Mouse (Mus musculus): Measurements from ENCODE around the gene Lrrc8c. TPM values are rescaled to one million over a fixed set of nuclear protein-coding genes. Genes with fewer than 3 reads are reported as not detected.

Lrrc8c gene
- polyA plus RNA-seq, 2 experiments from 2014 or later = 69.5 to 73.5 TPM

- ATAC-seq = peak; percentile 20
Measured at GRCm38 (mm10) chr5:105557777-105558240, 38.6 kb downstream of the Lrrc8c start.

GRCm38 (mm10) chr5:105558517-105558916 is 39.3 kb downstream of the Lrrc8c start:
- no peak for ATAC-seq

- no peak for ATAC-seq
Measured at GRCm38 (mm10) chr5:105561926-105562325, 42.7 kb downstream of the Lrrc8c start.

GRCm38 (mm10) chr5:105564761-105565160 is 45.6 kb downstream of the Lrrc8c start:
- ATAC-seq = no peak

GRCm38 (mm10) chr5:105565824-105566223 is 46.6 kb downstream of the Lrrc8c start:
- no peak for ATAC-seq

- ATAC-seq = no peak
Measured at GRCm38 (mm10) chr5:105566852-105567412, 47.7 kb downstream of the Lrrc8c start.

- no peak for ATAC-seq
Measured at GRCm38 (mm10) chr5:105568043-105568747, 49.0 kb downstream of the Lrrc8c start.

GRCm38 (mm10) chr5:105569168-105569567 is 50.0 kb downstream of the Lrrc8c start:
- no peak for ATAC-seq

GRCm38 (mm10) chr5:105572160-105572692 is 53.0 kb downstream of the Lrrc8c start:
- no peak for ATAC-seq

- ATAC-seq = no peak
Measured at GRCm38 (mm10) chr5:105572876-105573275, 53.7 kb downstream of the Lrrc8c start.

- ATAC-seq = no peak
Measured at GRCm38 (mm10) chr5:105574835-105575234, 55.6 kb downstream of the Lrrc8c start.

GRCm38 (mm10) chr5:105575839-105576238 is 56.7 kb downstream of the Lrrc8c start:
- no peak for ATAC-seq

GRCm38 (mm10) chr5:105580909-105581308 is 61.7 kb downstream of the Lrrc8c start:
- no peak for ATAC-seq

GRCm38 (mm10) chr5:105585929-105586328 is 66.7 kb downstream of the Lrrc8c start:
- no peak for ATAC-seq

GRCm38 (mm10) chr5:105586655-105587054 is 67.5 kb downstream of the Lrrc8c start:
- ATAC-seq = peak; percentile 18

- no peak for ATAC-seq
Measured at GRCm38 (mm10) chr5:105587471-105587870, 68.3 kb downstream of the Lrrc8c start.

GRCm38 (mm10) chr5:105588683-105589082 is 69.5 kb downstream of the Lrrc8c start:
- ATAC-seq = no peak

- ATAC-seq = peak; percentile 77
Measured at GRCm38 (mm10) chr5:105589119-105589518, 69.9 kb downstream of the Lrrc8c start.

GRCm38 (mm10) chr5:105592396-105592795 is 73.2 kb downstream of the Lrrc8c start:
- ATAC-seq = no peak

- no peak for ATAC-seq
Measured at GRCm38 (mm10) chr5:105593630-105594029, 74.4 kb downstream of the Lrrc8c start.

- ATAC-seq = peak; percentile 75
Measured at GRCm38 (mm10) chr5:105598866-105599265, 79.7 kb downstream of the Lrrc8c start.

GRCm38 (mm10) chr5:105599315-105599714 is 80.1 kb downstream of the Lrrc8c start:
- no peak for ATAC-seq

GRCm38 (mm10) chr5:105600998-105601397 is 81.8 kb downstream of the Lrrc8c start:
- no peak for ATAC-seq

GRCm38 (mm10) chr5:105602585-105602984 is 83.4 kb downstream of the Lrrc8c start:
- ATAC-seq = no peak
